Mouse (Mus musculus) retina, adult 2 months (tissue): Measurements from ENCODE around the gene Ptprc.

Experiments used
- DNase-seq: peaks from one replicate; pipeline ENCODE4 v3.0.0-alpha.2; 2012; ENCODE audit warnings: low read depth, low spot score

The Ptprc gene

GRCm38 (mm10) chr1:138040556-138040955, 135.0 kb downstream of the Ptprc start:
- no peak for DNase-seq

- DNase-seq = no peak
Measured at GRCm38 (mm10) chr1:138039201-138039600, 136.3 kb downstream of the Ptprc start.

GRCm38 (mm10) chr1:138037484-138037883, 138.0 kb downstream of the Ptprc start:
- no peak for DNase-seq

DNA sequence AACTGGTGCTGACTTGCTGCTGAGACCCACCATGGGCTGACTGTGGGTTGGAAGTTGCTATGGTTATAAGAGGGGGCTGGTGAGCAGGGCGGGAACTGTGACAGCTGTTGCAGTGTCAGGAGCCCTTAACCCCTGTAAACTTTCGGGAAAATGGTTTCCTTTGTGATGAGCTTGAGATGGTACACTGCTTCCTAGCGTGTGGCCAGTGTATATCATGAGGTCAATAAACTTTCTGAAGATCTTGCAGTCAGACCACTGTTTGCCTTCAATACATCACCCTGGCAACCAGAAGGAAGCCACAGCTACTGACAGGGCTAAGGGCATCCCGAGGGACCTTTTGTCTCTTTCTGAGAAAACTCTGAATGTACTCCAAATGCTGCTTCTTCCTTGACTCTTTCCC, 145.9 kb downstream of the Ptprc start:
- no peak for DNase-seq

- no peak for DNase-seq
Measured at GRCm38 (mm10) chr1:138025298-138025697, 150.2 kb downstream of the Ptprc start.

GRCm38 (mm10) chr1:138023601-138024000, 151.9 kb downstream of the Ptprc start:
- DNase-seq = no peak

GRCm38 (mm10) chr1:138022918-138023295, 152.6 kb downstream of the Ptprc start:
- no peak for DNase-seq

DNA sequence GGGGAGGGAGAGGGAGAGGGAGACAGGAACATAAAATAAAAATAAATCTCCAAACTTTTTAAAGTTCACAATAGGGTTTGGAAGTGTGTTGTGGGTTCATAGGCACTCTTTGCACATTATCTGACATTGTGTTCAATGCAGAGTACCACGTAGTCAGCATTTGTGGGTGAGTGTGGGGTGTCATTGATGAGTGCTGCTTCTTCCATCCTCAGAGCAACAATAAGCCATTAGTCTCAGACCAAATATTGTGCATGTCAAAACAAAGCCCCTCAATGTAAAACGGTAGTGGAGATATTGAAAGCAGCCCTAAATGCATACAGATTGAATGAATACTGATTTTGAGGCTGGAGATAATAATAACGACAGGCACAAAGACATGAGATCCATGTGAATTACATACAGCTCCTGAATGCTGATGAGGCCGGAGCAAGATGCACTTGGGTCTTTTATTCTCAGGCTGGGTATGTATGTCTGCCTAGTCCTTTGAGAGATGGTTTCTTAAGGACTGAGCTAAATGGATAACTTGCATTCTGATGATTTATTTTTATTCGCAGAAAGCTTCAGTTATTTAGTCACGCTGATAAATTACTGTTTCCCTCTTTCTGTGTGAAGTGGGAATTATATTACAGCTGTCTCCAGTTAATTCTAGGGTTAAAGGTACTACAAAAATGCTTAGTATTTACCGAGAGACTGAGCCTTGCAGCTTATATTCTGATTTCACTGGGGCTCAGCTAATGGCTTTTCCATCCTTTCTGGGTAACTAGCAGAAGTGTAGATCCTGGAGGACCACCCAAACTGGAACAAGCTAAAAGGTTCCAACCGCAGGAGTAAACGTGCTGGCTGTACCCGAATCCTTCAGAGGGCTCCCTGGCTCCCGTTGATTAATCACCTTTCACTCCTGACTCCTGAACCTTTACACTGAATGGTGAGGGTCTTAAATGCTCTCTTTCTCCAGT, 153.3 kb downstream of the Ptprc start:
- DNase-seq = no peak
